Mouse (Mus musculus) liver (tissue): ENCODE measurements at regions not wholly inside any gene's neighbourhood (a gene's known extent, or its start where the extent isn't known, plus 50 kb on each side); places are given as distances from the start of the nearest gene placed in this dataset.
A peak's percentile ranks its signal among the peaks of the same experiment; 100 is the strongest.

Source experiments
- DNase-seq: peaks from one replicate; pipeline ENCODE4 v3.0.0-alpha.2; 2020; ENCODE audit warnings: mixed read lengths

- no peak for DNase-seq
Observed at GRCm38 (mm10) chr8:100942680-100943427, 1526.6 kb upstream of the Cdh8 start.

GRCm38 (mm10) chr8:100939533-100939932, 1523.3 kb upstream of the Cdh8 start:
- DNase-seq: no peak

GRCm38 (mm10) chr8:100890307-100890706, 1474.0 kb upstream of the Cdh8 start:
- no peak for DNase-seq

GRCm38 (mm10) chr8:100865624-100866023, 1449.4 kb upstream of the Cdh8 start:
- DNase-seq: no peak

- DNase-seq: peak; percentile 4
Observed at GRCm38 (mm10) chr8:100850822-100851437, 1434.7 kb upstream of the Cdh8 start.
